Mouse (Mus musculus) liver, embryonic 13.5 days (tissue): ENCODE data around the gene Suds3. TPM values are rescaled to one million over a fixed set of nuclear protein-coding genes. Genes with fewer than 3 reads are reported as not detected.

Experiments used
- ATAC-seq: fragments of 200-750 bp; cut with Nextera tagmentation; 2 replicates; pipeline ENCODE4 v1.8.0; 2017; ENCODE audit warnings: low read depth, mild to moderate bottlenecking, moderate number of reproducible peaks, moderate library complexity
- DNase-seq: peaks from one replicate; pipeline ENCODE4 v3.0.0; 2022
- H3K27ac ChIP-seq: fragments of 300-500 bp; sonication (generic); 2 replicates; pipeline ENCODE4 v1.5.1; 2015; ENCODE audit warnings: moderate library complexity, mild to moderate bottlenecking, inconsistent platforms
- H3K27me3 ChIP-seq: fragments of 300-500 bp; sonication (generic); 2 replicates; pipeline ENCODE4 v1.6.1; 2015; ENCODE audit warnings: mild to moderate bottlenecking, inconsistent platforms
- H3K36me3 ChIP-seq: fragments of 300-500 bp; sonication (generic); 2 replicates; pipeline ENCODE4 v1.6.1; 2015; ENCODE audit warnings: mild to moderate bottlenecking, inconsistent platforms
- H3K4me1 ChIP-seq: fragments of 300-500 bp; sonication (generic); replicated peaks from 2 replicates; pipeline ENCODE4 v1.6.1; 2015; ENCODE audit warnings: inconsistent platforms
- H3K4me2 ChIP-seq: fragments of 300-500 bp; sonication (generic); 2 replicates; pipeline ENCODE4 v1.6.1; 2015; ENCODE audit warnings: inconsistent platforms, mild to moderate bottlenecking, moderate library complexity
- H3K4me3 ChIP-seq: fragments of 300-500 bp; sonication (generic); replicated peaks from 2 replicates; pipeline ENCODE4 v1.5.1; 2015; ENCODE audit warnings: mild to moderate bottlenecking, inconsistent platforms
- H3K9ac ChIP-seq: fragments of 300-500 bp; sonication (generic); 2 replicates; pipeline ENCODE4 v1.6.1; 2015; ENCODE audit warnings: mild to moderate bottlenecking, inconsistent platforms
- H3K9me3 ChIP-seq: fragments of 300-500 bp; sonication (generic); replicated peaks from 2 replicates; pipeline ENCODE4 v1.6.1; 2016; ENCODE audit warnings: inconsistent platforms
- WGBS: fragments of 180-500 bp; shearing (Covaris S2); methylation state at CpG from one replicate; pipeline ENCODE4 v1.1.7; 2015; ENCODE audit not compliant: insufficient replicate concordance; 5-methylcytosine and 5-hydroxymethylcytosine counted together
- polyA plus RNA-seq: library from polyadenylated mRNA; unstranded; fragments of >200 nt; fragmentation: Nextera tagmentation; extraction: Ambion mirVana; gene quantifications from 2 replicates; pipeline ENCODE4 v1.2.1, GENCODE M21; 2015

Suds3 gene
- polyA plus RNA-seq = 38.1 and 43.2 TPM in 2 replicates

- DNase-seq (peak; percentile 89), ATAC-seq (peak; percentile 73)
- Histone ChIP-seq H3K4me2 (peak within 1 kb of the TSS; percentile 91), H3K27me3 (no peaks in the 10 kb centered on the region), H3K36me3 (peaks cover 30% of the 10 kb centered on the region), H3K4me3 (peak within 1 kb of the TSS; percentile 98), H3K4me1 (peaks cover 45% of the 10 kb centered on the region), H3K27ac (peak within 1 kb of the TSS; percentile 90), H3K9me3 (no peaks in the 10 kb centered on the region), H3K9ac (peak within 1 kb of the TSS; percentile 95)
- WGBS = under 1% methylated on average over 46 of the region's 59 CpGs
Observed at GRCm38 (mm10) chr5:117115836-117116366, at the start of gene Suds3. TSS of gene Suds3 (minus strand) at chr5:117116113.

- H3K27ac ChIP-seq = no peak overlapping the region
- WGBS = 91% methylated on average over 2 of the region's 2 CpGs
- H3K36me3 ChIP-seq = peaks cover 54% of the 10 kb centered on the region
- no peak for ATAC-seq
- no peak overlapping the region for H3K9ac ChIP-seq
- H3K9me3 ChIP-seq = no peaks in the 10 kb centered on the region
- DNase-seq = no peak
- H3K4me3 ChIP-seq = no peak overlapping the region
- no peak overlapping the region for H3K4me2 ChIP-seq
- peaks cover 35% of the 10 kb centered on the region for H3K4me1 ChIP-seq
- no peaks in the 10 kb centered on the region for H3K27me3 ChIP-seq
Observed at GRCm38 (mm10) chr5:117164923-117165322, 49.0 kb upstream of the Suds3 start.

GRCm38 (mm10) chr5:117164516-117164915 is 48.6 kb upstream of the Suds3 start:
- H3K9me3 ChIP-seq = no peaks in the 10 kb centered on the region
- H3K4me2 ChIP-seq = no peak overlapping the region
- peaks cover 39% of the 10 kb centered on the region for H3K4me1 ChIP-seq
- no peaks in the 10 kb centered on the region for H3K27me3 ChIP-seq
- DNase-seq (no peak), ATAC-seq (no peak)
- H3K9ac ChIP-seq = no peak overlapping the region
- WGBS = 74% methylated on average over 5 of the region's 5 CpGs
- peaks cover 58% of the 10 kb centered on the region for H3K36me3 ChIP-seq
- H3K27ac ChIP-seq = no peak overlapping the region
- no peak overlapping the region for H3K4me3 ChIP-seq

- ATAC-seq = no peak
- 92% methylated on average over 13 of the region's 13 CpGs for WGBS
- Histone ChIP-seq H3K27me3 (no peaks in the 10 kb centered on the region), H3K9me3 (no peaks in the 10 kb centered on the region), H3K4me3 (no peak overlapping the region), H3K4me1 (peaks cover 46% of the 10 kb centered on the region), H3K4me2 (no peak overlapping the region), H3K27ac (no peak overlapping the region), H3K36me3 (peaks cover 64% of the 10 kb centered on the region), H3K9ac (no peak overlapping the region)
- DNase-seq = no peak
Observed at GRCm38 (mm10) chr5:117163790-117164189, 47.9 kb upstream of the Suds3 start.

GRCm38 (mm10) chr5:117160499-117160898 is 44.6 kb upstream of the Suds3 start:
- no peak overlapping the region for H3K4me2 ChIP-seq
- H3K4me3 ChIP-seq = no peak overlapping the region
- 75% methylated on average over 10 of the region's 10 CpGs for WGBS
- H3K36me3 ChIP-seq = peaks cover 75% of the 10 kb centered on the region
- DNase-seq = no peak
- no peak for ATAC-seq
- H3K9ac ChIP-seq = no peak overlapping the region
- no peak overlapping the region for H3K27ac ChIP-seq
- H3K4me1 ChIP-seq = peaks cover 38% of the 10 kb centered on the region
- no peaks in the 10 kb centered on the region for H3K27me3 ChIP-seq
- H3K9me3 ChIP-seq = no peaks in the 10 kb centered on the region

- H3K27ac ChIP-seq = peak overlapping the region; percentile 67
- 73% methylated on average over 6 of the region's 6 CpGs for WGBS
- ATAC-seq (0 out of 2 replicates have a peak, but pooled peaks have one; percentile 2), DNase-seq (no peak)
- no peak overlapping the region for H3K9ac ChIP-seq
- H3K4me3 ChIP-seq = no peak overlapping the region
- H3K27me3 ChIP-seq = no peaks in the 10 kb centered on the region
- H3K4me2 ChIP-seq = no peak overlapping the region
- H3K4me1 ChIP-seq = peaks cover 36% of the 10 kb centered on the region
- H3K9me3 ChIP-seq = no peaks in the 10 kb centered on the region
- H3K36me3 ChIP-seq = peaks cover 74% of the 10 kb centered on the region
Observed at GRCm38 (mm10) chr5:117159805-117160291, 43.9 kb upstream of the Suds3 start.

- H3K4me2 ChIP-seq = no peak overlapping the region
- WGBS = 64% methylated on average over 8 of the region's 8 CpGs
- H3K9ac ChIP-seq = no peak overlapping the region
- DNase-seq (no peak), ATAC-seq (peak; percentile 30; the same call in 1 of the 2 replicates)
- peaks cover 74% of the 10 kb centered on the region for H3K36me3 ChIP-seq
- H3K4me1 ChIP-seq = peaks cover 31% of the 10 kb centered on the region
- peak overlapping the region; percentile 67 for H3K27ac ChIP-seq
- no peaks in the 10 kb centered on the region for H3K9me3 ChIP-seq
- no peaks in the 10 kb centered on the region for H3K27me3 ChIP-seq
- no peak overlapping the region for H3K4me3 ChIP-seq
Observed at GRCm38 (mm10) chr5:117159326-117159725, 43.4 kb upstream of the Suds3 start.

GRCm38 (mm10) chr5:117158335-117159018 is 42.6 kb upstream of the Suds3 start:
- no peak overlapping the region for H3K9ac ChIP-seq
- peaks cover 74% of the 10 kb centered on the region for H3K36me3 ChIP-seq
- ATAC-seq (no peak), DNase-seq (no peak)
- H3K4me3 ChIP-seq = no peak overlapping the region
- H3K4me2 ChIP-seq = no peak overlapping the region
- H3K27me3 ChIP-seq = no peaks in the 10 kb centered on the region
- peaks cover 35% of the 10 kb centered on the region for H3K4me1 ChIP-seq
- WGBS = 78% methylated on average over 7 of the region's 7 CpGs
- no peaks in the 10 kb centered on the region for H3K9me3 ChIP-seq
- peak overlapping the region; percentile 67; the same call in 1 of the 2 replicates for H3K27ac ChIP-seq

GRCm38 (mm10) chr5:117153527-117154091 is 37.7 kb upstream of the Suds3 start:
- H3K4me3 ChIP-seq = no peak overlapping the region
- H3K9ac ChIP-seq = no peak overlapping the region
- WGBS = 75% methylated on average over 15 of the region's 15 CpGs
- no peaks in the 10 kb centered on the region for H3K9me3 ChIP-seq
- peaks cover 73% of the 10 kb centered on the region for H3K36me3 ChIP-seq
- no peak overlapping the region for H3K4me2 ChIP-seq
- peaks cover 31% of the 10 kb centered on the region for H3K4me1 ChIP-seq
- ATAC-seq (no peak), DNase-seq (no peak)
- no peaks in the 10 kb centered on the region for H3K27me3 ChIP-seq
- no peak overlapping the region for H3K27ac ChIP-seq

- Histone ChIP-seq H3K4me1 (peaks cover 35% of the 10 kb centered on the region), H3K4me3 (no peak overlapping the region), H3K9me3 (no peaks in the 10 kb centered on the region), H3K27me3 (no peaks in the 10 kb centered on the region), H3K9ac (no peak overlapping the region), H3K27ac (no peak overlapping the region), H3K4me2 (no peak overlapping the region), H3K36me3 (peaks cover 69% of the 10 kb centered on the region)
- DNase-seq (no peak), ATAC-seq (no peak)
Observed at GRCm38 (mm10) chr5:117152944-117153343, 37.0 kb upstream of the Suds3 start.

GRCm38 (mm10) chr5:117150068-117150467 is 34.2 kb upstream of the Suds3 start:
- DNase-seq (no peak), ATAC-seq (no peak)
- Histone ChIP-seq H3K9ac (no peak overlapping the region), H3K27me3 (no peaks in the 10 kb centered on the region), H3K4me3 (no peak overlapping the region), H3K36me3 (peaks cover 63% of the 10 kb centered on the region), H3K27ac (peak overlapping the region; percentile 59), H3K4me1 (peaks cover 49% of the 10 kb centered on the region), H3K4me2 (no peak overlapping the region), H3K9me3 (peaks cover 10% of the 10 kb centered on the region)
- 53% methylated on average over 5 of the region's 5 CpGs for WGBS
